Mouse (Mus musculus) ovary, postnatal 36 days (tissue): ENCODE results near the gene Gm13030.
"Not testable (repeated sequence)": the region's sequence is repeated elsewhere in the genome, so short reads cannot be mapped to it uniquely, and the experiment has no call there.

ENCODE experiments used
- DNase-seq: peaks from one replicate; pipeline ENCODE4 v3.0.0; 2022; ENCODE audit warnings: low spot score, mixed read lengths

Gene Gm13030

GRCm38 (mm10) chr4:138865991-138866390 is 7.8 kb downstream of the Gm13030 start:
- DNase-seq: no peak

- DNase-seq: no peak
Observed at GRCm38 (mm10) chr4:138865092-138865491, 8.7 kb downstream of the Gm13030 start.

DNA sequence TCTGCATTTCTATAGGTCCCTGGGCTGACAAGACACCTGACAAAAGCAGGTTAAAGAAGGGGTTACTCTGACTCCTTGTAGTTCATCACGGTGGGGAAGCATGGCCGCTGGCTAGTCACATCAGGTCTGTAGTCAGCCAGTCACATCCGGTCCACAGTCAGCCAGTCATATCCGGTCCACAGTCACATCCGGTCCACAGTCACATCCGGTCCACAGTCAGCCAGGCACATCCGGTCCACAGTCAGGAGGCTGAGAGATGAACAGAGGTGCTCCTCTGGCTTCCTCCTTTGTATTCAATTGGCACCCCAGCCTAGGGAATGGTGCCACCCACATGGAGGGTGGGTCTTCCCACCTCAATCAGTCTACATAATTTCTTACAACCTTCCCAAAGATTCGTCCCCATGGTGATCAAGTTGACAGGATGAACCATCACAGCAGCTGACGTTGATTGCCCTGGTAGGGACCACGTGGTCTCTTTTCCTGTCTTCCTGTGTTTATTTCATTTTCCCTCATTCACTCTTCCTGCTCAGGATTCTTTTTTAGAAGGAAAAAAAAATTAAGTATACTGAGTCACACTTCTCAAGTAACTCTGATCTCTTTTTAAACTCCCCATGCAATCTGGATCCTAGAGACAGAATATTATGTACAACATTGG is 10.3 kb downstream of the Gm13030 start, which contains the start of gene Pla2g5:
Gene Pla2g5 (minus strand): TSS at position 139 of the 655 bp plus-strand sequence.
- no peak for DNase-seq

DNA sequence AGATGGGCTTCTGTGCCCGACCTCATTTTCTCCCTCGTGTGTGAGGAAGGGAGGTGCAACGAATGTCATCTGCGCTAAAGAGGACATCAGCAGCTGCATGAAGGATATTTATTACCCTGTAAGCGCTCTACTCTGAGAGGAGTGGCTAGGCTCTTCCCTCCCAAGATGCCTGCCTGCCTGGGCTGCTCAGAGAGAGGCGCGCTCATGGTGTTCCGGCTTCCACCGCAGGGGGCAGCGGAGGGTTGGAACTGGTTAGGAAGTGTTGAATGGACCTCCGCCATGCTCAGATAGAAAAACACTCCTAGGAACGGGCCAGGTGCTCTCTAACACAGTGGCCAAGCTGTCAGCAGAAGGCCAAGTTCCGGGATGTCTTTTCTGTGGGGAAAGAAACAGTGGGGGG is 14.0 kb downstream of the Gm13030 start:
- DNase-seq: peak; percentile 68

- DNase-seq: no peak
Observed at GRCm38 (mm10) chr4:138859245-138859644, 14.5 kb downstream of the Gm13030 start.

DNA sequence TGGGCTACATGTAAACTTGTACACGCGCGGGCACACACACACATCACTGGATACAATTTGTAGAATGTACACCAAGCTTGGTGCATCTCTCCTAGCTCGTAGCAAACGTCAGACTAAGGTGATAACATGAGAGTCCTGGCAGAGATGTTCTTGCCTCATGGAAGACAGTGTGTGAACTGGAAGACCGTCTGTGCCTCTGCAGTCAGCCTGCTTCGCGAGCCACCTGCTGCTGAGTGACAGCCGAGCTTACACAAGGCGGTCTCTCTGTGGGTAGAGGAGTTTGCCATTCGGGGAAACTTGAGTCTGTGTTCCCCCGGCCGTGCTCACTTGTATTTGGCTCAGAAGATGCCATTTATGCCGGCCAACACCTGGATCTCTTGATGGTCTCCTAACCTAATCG is 15.3 kb downstream of the Gm13030 start:
- no peak for DNase-seq

DNA sequence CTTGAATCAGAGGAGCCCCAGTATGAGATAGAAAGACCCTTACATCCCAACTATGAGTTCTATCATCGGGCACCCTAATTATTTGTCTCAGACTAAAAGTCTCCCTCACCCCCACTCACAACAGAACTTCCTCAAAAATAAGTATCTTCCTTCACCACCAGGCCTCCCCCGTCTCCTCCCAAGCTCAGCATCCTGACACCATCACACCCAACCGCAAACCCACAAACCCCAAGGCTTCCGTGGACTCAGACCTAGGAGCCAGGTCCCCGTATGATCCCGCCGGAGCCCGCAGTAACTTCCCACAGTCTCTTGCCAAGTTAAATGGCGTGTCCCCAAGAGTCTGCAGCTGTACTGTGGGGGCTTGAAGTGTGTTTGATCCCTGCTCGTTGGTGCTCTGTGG is 16.2 kb downstream of the Gm13030 start:
- no peak for DNase-seq

GRCm38 (mm10) chr4:138856491-138856890 is 17.3 kb downstream of the Gm13030 start:
- DNase-seq: peak; percentile 50

GRCm38 (mm10) chr4:138855092-138855632 is 18.6 kb downstream of the Gm13030 start:
- no peak for DNase-seq

- DNase-seq: no peak
Observed at GRCm38 (mm10) chr4:138852961-138853360, 20.8 kb downstream of the Gm13030 start.

DNA sequence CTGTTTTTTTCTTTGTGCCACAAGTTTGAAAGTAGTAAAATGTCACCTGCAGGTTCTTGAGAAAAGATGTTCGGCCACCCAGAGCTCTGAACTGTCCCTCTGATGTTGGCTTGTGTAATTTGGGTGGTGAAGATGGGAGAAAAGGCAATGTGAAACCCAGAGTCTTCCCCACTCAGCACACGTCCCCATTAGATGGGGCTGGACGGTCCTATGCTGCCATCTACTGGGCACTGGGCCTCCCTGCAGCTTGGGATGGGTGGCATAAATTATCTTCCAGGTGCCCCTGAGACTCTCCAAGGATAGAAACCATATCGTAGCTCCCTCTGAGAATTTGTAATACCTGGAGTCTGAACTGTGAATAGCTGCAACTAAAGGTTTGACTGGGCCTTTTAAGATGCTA is 22.3 kb downstream of the Gm13030 start:
- DNase-seq: peak; percentile 69

DNA sequence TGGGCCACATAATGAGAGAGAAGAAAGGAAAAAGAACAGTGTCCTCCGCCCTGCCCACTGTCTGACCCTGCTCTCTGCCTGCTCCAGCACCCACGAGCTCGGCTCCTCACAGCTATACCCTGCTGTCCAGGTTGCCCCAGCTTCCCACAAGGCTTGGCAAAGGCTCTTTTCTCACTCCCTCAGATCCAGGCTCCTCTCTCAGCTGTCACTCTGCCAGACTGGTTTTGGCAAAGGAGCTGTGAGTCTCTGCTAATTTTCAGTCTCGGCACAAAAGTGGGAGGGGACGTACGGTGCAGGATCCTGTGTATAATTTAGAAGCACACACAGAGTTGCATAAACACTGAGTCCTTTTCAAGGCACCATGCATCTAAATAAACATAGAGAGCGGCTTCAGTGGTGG is 32.4 kb downstream of the Gm13030 start:
- no peak for DNase-seq

- no peak for DNase-seq
Observed at GRCm38 (mm10) chr4:138840726-138841125, 33.0 kb downstream of the Gm13030 start.

GRCm38 (mm10) chr4:138839806-138840205 is 34.0 kb downstream of the Gm13030 start:
- DNase-seq: no peak

DNA sequence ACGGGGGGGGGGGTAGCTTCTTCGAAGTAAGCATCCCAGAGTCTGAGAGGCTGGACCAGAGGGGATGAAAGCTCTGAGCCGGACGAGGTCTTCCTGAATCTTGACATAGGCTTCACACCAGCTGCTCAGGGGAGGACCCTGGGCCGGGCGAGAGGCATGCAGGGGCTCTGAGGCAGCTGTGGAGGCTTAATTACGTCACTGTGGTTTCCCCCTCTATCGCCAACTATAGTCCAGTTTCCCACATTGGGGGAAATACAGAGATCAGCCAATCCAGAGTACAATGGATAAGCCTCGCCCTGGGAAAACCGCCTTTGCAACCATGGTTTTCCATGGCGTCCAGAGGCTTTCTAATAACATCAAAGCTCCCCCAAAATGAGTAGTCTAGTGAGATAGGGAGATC is 46.6 kb downstream of the Gm13030 start:
- no peak for DNase-seq

- no peak for DNase-seq
Observed at GRCm38 (mm10) chr4:138825751-138826567, 47.8 kb downstream of the Gm13030 start.

DNA sequence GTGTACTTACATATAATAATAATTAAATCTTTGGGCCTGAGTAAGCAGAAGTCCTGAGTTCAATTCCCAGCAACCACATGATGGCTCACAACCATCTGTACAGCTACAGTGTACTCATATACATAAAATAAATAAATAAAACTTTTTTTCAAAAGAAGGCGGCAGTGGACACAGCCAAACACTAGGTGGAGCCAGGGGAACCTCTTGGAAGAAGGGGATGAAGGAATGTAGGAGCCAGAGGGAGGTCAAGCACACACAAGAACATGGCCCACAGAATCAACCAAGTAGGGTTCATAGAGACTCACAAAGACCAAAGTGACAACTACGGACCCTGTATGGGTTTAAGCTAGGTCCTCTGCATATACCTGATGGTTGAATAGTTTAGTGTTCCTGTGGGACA is 49.1 kb downstream of the Gm13030 start:
- no peak for DNase-seq

GRCm38 (mm10) chr4:138824161-138824560 is 49.6 kb downstream of the Gm13030 start:
- DNase-seq: not testable (repeated sequence)

- DNase-seq: no peak
Observed at GRCm38 (mm10) chr4:138821036-138821435, 52.7 kb downstream of the Gm13030 start.
